Mouse (Mus musculus) lung, embryonic 14.5 days (tissue): ENCODE measurements around the gene Ubxn7. TPM values are rescaled to one million over a fixed set of nuclear protein-coding genes. Genes with fewer than 3 reads are reported as not detected.

ENCODE experiments used
- ATAC-seq: fragments of 200-750 bp; cut with Nextera tagmentation; 2 replicates; pipeline ENCODE4 v1.8.0; 2017; ENCODE audit warnings: mild to moderate bottlenecking, moderate TSS enrichment, moderate library complexity; ENCODE audit not compliant: insufficient read depth
- DNase-seq: peaks from one replicate; pipeline ENCODE4 v3.0.0-alpha.2; 2015
- H3K27ac ChIP-seq: fragments of 300-500 bp; sonication (generic); 2 replicates; pipeline ENCODE4 v1.5.1; 2014; ENCODE audit warnings: low read depth, mild to moderate bottlenecking, moderate library complexity
- H3K27me3 ChIP-seq: fragments of 300-500 bp; sonication (generic); 2 replicates; pipeline ENCODE4 v1.6.1; 2014; ENCODE audit warnings: low read length, control low read depth; ENCODE audit not compliant: insufficient read depth
- H3K36me3 ChIP-seq: fragments of 300-500 bp; sonication (generic); 2 replicates; pipeline ENCODE4 v1.6.1; 2014; ENCODE audit warnings: control low read depth; ENCODE audit not compliant: insufficient read depth
- H3K4me1 ChIP-seq: fragments of 300-500 bp; sonication (generic); 2 replicates; pipeline ENCODE4 v1.6.1; 2014; ENCODE audit warnings: antibody characterized with exemption, control low read depth; ENCODE audit not compliant: insufficient read depth
- H3K4me2 ChIP-seq: fragments of 300-500 bp; sonication (generic); 2 replicates; pipeline ENCODE4 v1.6.1; 2014; ENCODE audit warnings: mild to moderate bottlenecking
- H3K4me3 ChIP-seq: fragments of 300-500 bp; sonication (generic); 2 replicates; pipeline ENCODE4 v1.5.1; 2014; ENCODE audit warnings: low read depth, low read length
- H3K9ac ChIP-seq: fragments of 300-500 bp; sonication (generic); 2 replicates; pipeline ENCODE4 v1.6.1; 2014
- H3K9me3 ChIP-seq: fragments of 300-500 bp; sonication (generic); 2 replicates; pipeline ENCODE4 v1.6.1; 2016; ENCODE audit warnings: low read depth, low read length, control low read depth
- CTCF ChIP-seq: IDR thresholded peaks from 2 replicates; pipeline ENCODE4 v1.5.1; 2016; ENCODE audit warnings: antibody characterized with exemption, low read depth
- WGBS: fragments of 180-500 bp; shearing (Covaris S2); extraction: QIAGEN DNeasy Blood & Tissue Kit; methylation state at CpG from one replicate; pipeline ENCODE4 v1.1.7; 2014; 5-methylcytosine and 5-hydroxymethylcytosine counted together
- polyA plus RNA-seq: library from polyadenylated mRNA; unstranded; fragments of >200 nt; fragmentation: Nextera tagmentation; extraction: Ambion mirVana; gene quantifications from 2 replicates; pipeline ENCODE4 v1.2.1, GENCODE M21; 2014

Gene Ubxn7
- polyA plus RNA-seq, 1 experiment from 2014 or later: 23.2 TPM

- Histone ChIP-seq H3K4me2 (no peak overlapping the region), H3K9me3 (no peaks in the 10 kb centered on the region), H3K4me1 (peaks cover 5% of the 10 kb centered on the region; the same call in 1 of the 2 replicates), H3K4me3 (no peak overlapping the region), H3K36me3 (no peaks in the 10 kb centered on the region), H3K27me3 (no peaks in the 10 kb centered on the region), H3K27ac (no peak overlapping the region), H3K9ac (no peak overlapping the region)
- DNase-seq (no peak), ATAC-seq (no peak)
- WGBS: 41% methylated on average over 1 of the region's 1 CpGs
- TF ChIP-seq CTCF: no peak
Observed at GRCm38 (mm10) chr16:32417457-32417856, 85.4 kb downstream of the Ubxn7 start.

DNA sequence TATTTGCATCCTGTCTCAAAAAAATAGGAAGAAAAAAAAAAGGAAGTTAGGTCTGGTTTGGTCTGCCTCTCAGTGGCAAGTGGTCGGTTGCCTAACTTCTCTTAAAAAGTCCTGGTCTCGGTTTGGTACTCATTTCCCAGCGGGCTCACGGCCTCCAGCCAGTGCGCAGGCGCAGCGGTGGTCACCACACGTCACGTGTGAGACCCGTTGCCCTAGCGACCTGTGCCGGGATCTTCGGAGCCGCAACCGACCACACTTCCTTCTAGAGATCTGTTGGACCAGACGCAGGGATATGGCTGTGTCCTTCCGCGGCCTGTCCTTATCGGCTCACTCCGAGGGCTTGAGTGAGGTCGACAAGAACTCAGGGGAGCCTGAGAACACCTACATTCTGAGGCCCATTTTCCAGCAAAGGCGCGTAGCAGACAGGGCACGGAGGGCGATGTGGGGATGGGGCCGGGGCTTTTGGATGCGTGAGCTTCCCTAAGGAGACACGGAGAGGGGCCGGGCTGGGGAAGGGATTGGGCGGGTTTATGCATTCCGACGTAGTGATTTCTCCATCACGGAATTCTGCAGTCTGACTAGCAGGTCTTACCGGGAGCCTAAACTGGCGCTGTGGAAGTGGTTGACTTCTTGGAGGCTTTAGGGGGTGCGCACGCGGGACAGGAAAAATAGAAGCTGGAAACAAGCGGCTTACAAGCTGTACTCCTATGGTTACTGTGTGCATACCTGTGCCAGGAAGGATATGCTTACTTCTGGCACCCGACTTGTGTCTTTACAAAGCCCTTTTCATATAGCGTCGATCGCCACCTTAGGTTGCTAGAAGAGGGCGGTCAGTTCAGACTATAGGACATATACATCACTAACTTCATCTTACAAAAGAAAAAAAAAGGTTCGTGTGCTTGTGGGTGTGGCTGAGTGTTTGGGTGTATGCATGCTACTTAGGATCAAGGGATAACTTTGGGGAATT lies 87.7 kb downstream of the Ubxn7 start, which contains the start of gene Tctex1d2:
Gene Tctex1d2 (plus strand): TSS at position 186 of the 967 bp plus-strand sequence.
- Histone ChIP-seq H3K27ac (peak within 1 kb of the TSS; percentile 93), H3K27me3 (no peaks in the 10 kb centered on the region), H3K9me3 (no peaks in the 10 kb centered on the region), H3K9ac (peak within 1 kb of the TSS; percentile 72), H3K36me3 (no peaks in the 10 kb centered on the region), H3K4me2 (peak within 1 kb of the TSS; percentile 84), H3K4me3 (peak within 1 kb of the TSS; percentile 63), H3K4me1 (peaks cover 5% of the 10 kb centered on the region; the same call in 1 of the 2 replicates)
- 0 out of 2 replicates have a peak, but pooled peaks have one; percentile 9 for TF ChIP-seq CTCF
- DNase-seq: peak; percentile 97
- peak; percentile 98 for ATAC-seq
- WGBS: 1% methylated on average over 45 of the region's 45 CpGs

GRCm38 (mm10) chr16:32427506-32427905 lies 95.4 kb downstream of the Ubxn7 start:
- DNase-seq (no peak), ATAC-seq (no peak)
- Histone ChIP-seq H3K27ac (no peak overlapping the region), H3K27me3 (no peaks in the 10 kb centered on the region), H3K4me1 (no peaks in the 10 kb centered on the region), H3K9ac (no peak overlapping the region), H3K36me3 (no peaks in the 10 kb centered on the region), H3K4me2 (no peak overlapping the region), H3K9me3 (no peaks in the 10 kb centered on the region), H3K4me3 (no peak overlapping the region)
- 77% methylated on average over 3 of the region's 3 CpGs for WGBS
- no peak for TF ChIP-seq CTCF

- TF ChIP-seq CTCF: no peak; the same call in 1 of the 2 replicates
- DNase-seq: peak; percentile 94
- Histone ChIP-seq H3K4me3 (peak within 1 kb of the TSS; percentile 86), H3K9me3 (no peaks in the 10 kb centered on the region), H3K9ac (peak within 1 kb of the TSS; percentile 78), H3K27me3 (no peaks in the 10 kb centered on the region), H3K4me2 (peak within 1 kb of the TSS; percentile 89), H3K36me3 (no peaks in the 10 kb centered on the region), H3K4me1 (no peaks in the 10 kb centered on the region), H3K27ac (peak within 1 kb of the TSS; percentile 76)
- under 1% methylated on average over 54 of the region's 54 CpGs for WGBS
- ATAC-seq: peak; percentile 98
Observed at GRCm38 (mm10) chr16:32430474-32431046, 98.5 kb downstream of the Ubxn7 start, which contains the start of gene Pcyt1a. Gene Pcyt1a (plus strand): TSS chr16:32430921.

DNA sequence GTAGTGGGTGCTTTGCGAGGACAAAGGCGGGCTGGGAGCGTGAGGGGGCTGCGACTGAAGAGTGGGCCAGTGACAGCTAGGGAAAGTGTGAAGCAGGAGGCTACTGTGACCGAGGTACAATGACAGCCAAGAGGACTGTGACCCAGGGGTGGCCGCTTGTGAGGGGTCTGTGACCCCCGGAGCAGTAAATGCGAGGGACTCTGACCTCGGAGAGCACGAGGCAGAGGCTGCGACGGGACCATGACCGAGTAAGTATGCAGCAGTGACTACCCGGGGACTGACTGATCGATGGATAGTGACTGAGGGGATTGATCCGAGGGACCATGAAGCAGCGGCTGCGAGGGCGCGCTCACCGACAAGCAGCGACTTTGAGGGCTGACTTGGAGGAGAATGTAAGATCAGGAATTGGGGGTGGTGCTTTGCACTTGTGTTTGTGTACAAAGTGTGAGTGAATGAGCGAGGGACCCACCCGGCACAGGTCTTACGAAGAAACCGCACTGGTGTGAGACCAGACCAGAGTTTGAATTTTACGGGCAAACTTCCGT lies 99.1 kb downstream of the Ubxn7 start:
- peak; percentile 41 for DNase-seq
- H3K27me3 ChIP-seq: no peaks in the 10 kb centered on the region
- H3K4me1 ChIP-seq: no peaks in the 10 kb centered on the region
- H3K27ac ChIP-seq: peak overlapping the region; percentile 76
- no peaks in the 10 kb centered on the region for H3K9me3 ChIP-seq
- ATAC-seq: peak; percentile 44
- peak overlapping the region; percentile 86 for H3K4me3 ChIP-seq
- peak overlapping the region; percentile 78 for H3K9ac ChIP-seq
- no peaks in the 10 kb centered on the region for H3K36me3 ChIP-seq
- TF ChIP-seq CTCF: no peak
- H3K4me2 ChIP-seq: peak overlapping the region; percentile 89
- under 1% methylated on average over 28 of the region's 28 CpGs for WGBS

DNA sequence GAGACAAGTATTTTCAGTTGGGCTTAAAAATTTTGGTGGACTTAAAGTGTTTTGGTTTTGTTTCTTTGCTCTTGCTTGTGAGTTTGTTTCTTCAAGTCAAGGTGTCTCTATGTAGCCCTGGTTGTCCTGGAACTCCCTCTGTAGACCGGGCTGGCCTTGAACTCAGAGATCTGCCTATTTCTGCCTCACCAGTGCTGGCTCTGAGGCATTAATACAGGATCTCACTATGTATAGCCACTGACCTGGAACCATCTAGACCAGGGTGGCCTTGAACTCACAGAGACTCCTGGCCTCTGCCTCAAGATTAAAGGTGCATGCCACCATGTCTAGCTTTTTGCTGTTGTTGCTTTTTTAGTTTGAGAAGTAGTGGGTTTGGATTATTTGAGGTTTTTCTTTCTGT lies 99.9 kb downstream of the Ubxn7 start:
- Histone ChIP-seq H3K36me3 (no peaks in the 10 kb centered on the region), H3K9ac (peak overlapping the region; percentile 78; the same call in 1 of the 2 replicates), H3K27ac (no peak overlapping the region), H3K4me2 (peak overlapping the region; percentile 89), H3K27me3 (no peaks in the 10 kb centered on the region), H3K4me1 (no peaks in the 10 kb centered on the region), H3K9me3 (no peaks in the 10 kb centered on the region), H3K4me3 (peak overlapping the region; percentile 86)
- TF ChIP-seq CTCF: no peak
- no peak for DNase-seq
- WGBS: 78% methylated on average over 1 of the region's 1 CpGs
- ATAC-seq: no peak

DNA sequence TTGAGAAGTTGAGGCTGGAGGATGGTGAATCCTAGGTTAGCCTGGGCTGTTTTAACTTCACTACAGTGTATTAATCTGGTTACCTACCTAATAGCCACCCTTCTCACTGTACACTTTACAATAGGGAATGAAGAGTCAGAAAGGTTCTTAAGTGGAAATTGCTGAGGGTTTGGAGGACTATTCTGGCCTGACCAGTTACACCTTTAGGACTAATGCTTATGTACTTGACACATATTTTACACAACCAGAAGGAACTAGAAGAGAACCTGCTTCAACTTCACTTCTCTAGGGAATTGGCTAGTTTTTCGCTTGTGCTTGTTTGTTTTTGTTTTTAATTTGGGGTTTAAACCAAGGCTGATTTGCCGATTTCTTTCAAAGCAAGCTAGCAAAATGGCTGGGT lies 101.1 kb downstream of the Ubxn7 start:
- WGBS: 68% methylated on average over 2 of the region's 2 CpGs
- Histone ChIP-seq H3K4me3 (no peak overlapping the region), H3K27ac (no peak overlapping the region), H3K36me3 (no peaks in the 10 kb centered on the region), H3K9me3 (no peaks in the 10 kb centered on the region), H3K27me3 (no peaks in the 10 kb centered on the region), H3K9ac (no peak overlapping the region), H3K4me1 (no peaks in the 10 kb centered on the region), H3K4me2 (no peak overlapping the region)
- TF ChIP-seq CTCF: no peak
- no peak for DNase-seq
- ATAC-seq: no peak
